16 mouse cellular contexts compared by ENCODE assay signal in genomic region chr7:46390226-46390625, GRCm38 (mm10). TPM values are rescaled to one million over a fixed set of nuclear protein-coding genes. Genes with fewer than 3 reads are reported as not detected.
"Had no signal": no experiment of that assay in that cellular context is flagged by ENCODE, and none has a peak within 500 bp of the region (broad histone marks: within the 10 kb centered on the region; RNA-seq: fewer than 3 reads in every experiment).

No protein-coding gene starts in this region.

- ATAC-seq: intestine, embryonic 15.5 days; midbrain, embryonic 13.5 days had no signal

- H3K4me1 ChIP-seq: intestine, embryonic 15.5 days; limb, embryonic 13.5 days; liver, embryonic 13.5 days; neural tube, embryonic 12.5 days; stomach, embryonic 15.5 days had no signal

- H3K9ac ChIP-seq: intestine, embryonic 15.5 days; kidney, embryonic 15.5 days; limb, embryonic 13.5 days; liver, embryonic 13.5 days; lung, embryonic 15.5 days; midbrain, embryonic 13.5 days; neural tube, embryonic 12.5 days; stomach, embryonic 15.5 days had no signal

- H3K9me3 ChIP-seq: intestine, embryonic 15.5 days; kidney, embryonic 15.5 days; limb, embryonic 13.5 days; liver, embryonic 13.5 days; lung, embryonic 15.5 days; midbrain, embryonic 13.5 days; neural tube, embryonic 12.5 days; stomach, embryonic 15.5 days had no signal

- H3K36me3 ChIP-seq: intestine, embryonic 15.5 days; kidney, embryonic 15.5 days; limb, embryonic 13.5 days; liver, embryonic 13.5 days; lung, embryonic 15.5 days; midbrain, embryonic 13.5 days; neural tube, embryonic 12.5 days; stomach, embryonic 15.5 days had no signal

- DNase-seq: kidney, adult 2 months; kidney, postnatal 14 days; left cerebral cortex, postnatal 4 days; liver, embryonic 13.5 days had no signal

- H3K27ac ChIP-seq: intestine, embryonic 15.5 days; kidney, embryonic 15.5 days; limb, embryonic 13.5 days; liver, embryonic 13.5 days; lung, embryonic 15.5 days; midbrain, embryonic 13.5 days; neural tube, embryonic 12.5 days; stomach, embryonic 15.5 days had no signal

- H3K4me3 ChIP-seq: intestine, embryonic 15.5 days; kidney, embryonic 15.5 days; limb, embryonic 13.5 days; liver, embryonic 13.5 days; lung, embryonic 15.5 days; midbrain, embryonic 13.5 days; neural tube, embryonic 12.5 days; stomach, embryonic 15.5 days had no signal

- H3K4me2 ChIP-seq: intestine, embryonic 15.5 days; kidney, embryonic 15.5 days; limb, embryonic 13.5 days; liver, embryonic 13.5 days; lung, embryonic 15.5 days; midbrain, embryonic 13.5 days; neural tube, embryonic 12.5 days; stomach, embryonic 15.5 days had no signal

RNA-seq across cellular contexts. Expression of gene Myod1, which starts 14.0 kb away (rescaled TPM):
- total RNA-seq: layer of hippocampus, postnatal 14 days; left cerebral cortex, adult 18-20 months; left cerebral cortex, postnatal 10 days; left cerebral cortex, postnatal 4 days; neutrophil, adult 5-6 weeks had no signal
- polyA plus RNA-seq: large intestine, adult 2 months; midbrain, embryonic 13.5 days had no signal
